Mouse (Mus musculus): ENCODE results near the gene 1700016C15Rik. TPM values are rescaled to one million over a fixed set of nuclear protein-coding genes. Genes with fewer than 3 reads are reported as not detected.

1700016C15Rik gene
- not detected in 2 replicates for polyA plus RNA-seq (2014; fragmentation: Nextera tagmentation; extraction: Ambion mirVana)

DNA sequence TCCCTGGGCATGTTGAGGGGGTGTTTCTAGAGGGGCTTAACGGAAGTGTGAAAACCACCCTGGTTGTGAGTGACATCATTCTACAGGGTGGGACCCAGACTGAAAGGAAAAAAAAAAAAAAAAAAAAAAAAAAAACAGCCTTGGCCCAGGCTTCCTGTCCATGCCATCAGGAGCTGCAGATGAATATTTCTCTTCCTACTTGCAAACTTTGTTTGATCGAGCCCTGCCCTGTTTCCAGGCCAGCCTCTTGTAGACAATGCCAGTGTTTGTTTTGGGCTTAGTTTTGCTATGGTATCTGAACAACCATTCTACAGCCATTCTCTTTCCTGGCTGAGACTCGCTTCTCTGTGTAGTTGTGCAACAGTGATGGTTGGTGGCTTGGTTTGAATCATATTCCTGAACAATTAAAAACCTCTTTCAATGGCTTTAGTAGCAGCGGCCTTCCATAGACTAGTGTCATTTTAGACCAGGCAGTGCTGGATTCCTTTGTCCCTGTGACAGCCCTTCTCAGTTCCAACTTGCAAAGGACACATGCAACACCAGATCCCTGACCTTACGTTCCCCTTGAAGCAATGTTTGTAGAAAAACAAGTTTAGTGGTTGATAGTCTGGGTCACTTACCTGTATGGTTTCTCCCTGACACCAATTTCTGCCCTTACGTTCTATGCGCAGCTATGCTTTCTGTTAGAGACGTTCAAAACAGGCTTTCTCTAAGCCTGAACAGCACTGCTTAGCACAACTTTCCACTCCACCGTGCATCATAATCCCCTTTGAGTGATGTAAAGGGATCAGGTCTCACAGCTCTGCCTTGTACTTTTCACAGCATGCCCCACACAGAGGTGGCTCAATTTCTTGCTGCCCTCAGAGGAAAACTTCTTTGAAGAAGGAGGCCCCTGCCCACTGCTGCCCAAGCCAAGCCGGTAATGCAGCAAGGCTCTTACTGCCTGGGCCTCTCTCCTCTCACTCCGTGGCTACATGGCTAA lies at the start of gene 1700016C15Rik:
1700016C15Rik (plus strand) TSS at position 772 of the 982 bp plus-strand sequence.
- DNase-seq (ENCODE audit: low spot score) = no peak
- WGBS = 41% methylated on average over 11 of the region's 11 CpGs
- H3K36me3 ChIP-seq (ENCODE audit: control insufficient read depth, insufficient read depth, low read length) = no peaks in the 10 kb centered on the region
- H3K4me3 ChIP-seq (ENCODE audit: low read depth, low read length) = no peak within 1 kb of the TSS
- H3K4me2 ChIP-seq (ENCODE audit: low read depth, low read length, severe bottlenecking) = no peak within 1 kb of the TSS
- no peak within 1 kb of the TSS for H3K9ac ChIP-seq (ENCODE audit: low read length)
- no peaks in the 10 kb centered on the region for H3K9me3 ChIP-seq (ENCODE audit: control insufficient read depth, low read length)
- no peaks in the 10 kb centered on the region for H3K4me1 ChIP-seq (replicated peaks; ENCODE audit: control insufficient read depth, insufficient read depth, low read length)
- H3K27ac ChIP-seq (ENCODE audit: low read depth, low read length) = no peak within 1 kb of the TSS
- no peaks in the 10 kb centered on the region for H3K27me3 ChIP-seq (ENCODE audit: control insufficient read depth, insufficient read depth, low read length)
- peak; percentile 39 for ATAC-seq (replicated peaks; ENCODE audit: low FRiP score)

DNA sequence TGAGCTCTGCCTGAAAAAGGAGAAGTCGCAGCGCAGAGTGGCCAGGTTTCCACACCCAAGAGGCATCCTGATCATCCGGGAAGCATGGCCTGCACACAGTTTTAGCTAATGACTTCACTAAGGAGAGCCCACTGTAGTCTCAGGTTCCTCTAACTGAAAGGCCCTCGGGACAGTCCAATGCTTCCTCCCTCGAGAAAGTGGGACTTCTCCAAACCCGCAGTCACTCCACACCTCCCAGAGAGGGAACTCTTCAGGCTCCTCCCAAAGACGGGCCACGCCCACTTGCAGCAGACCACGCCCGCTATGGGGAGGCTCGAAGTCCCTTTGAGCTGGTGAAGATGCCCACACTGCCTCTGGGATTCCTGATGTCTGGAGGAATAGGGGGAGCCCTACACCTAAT lies 48.4 kb upstream of the 1700016C15Rik start:
- H3K4me2 ChIP-seq (ENCODE audit: low read depth, low read length, severe bottlenecking) = no peak overlapping the region
- no peak overlapping the region for H3K4me3 ChIP-seq (ENCODE audit: low read depth, low read length)
- H3K27me3 ChIP-seq (ENCODE audit: control insufficient read depth, insufficient read depth, low read length) = no peaks in the 10 kb centered on the region
- WGBS = 87% methylated on average over 11 of the region's 11 CpGs
- H3K9ac ChIP-seq (ENCODE audit: low read length) = no peak overlapping the region
- ATAC-seq (replicated peaks; ENCODE audit: low FRiP score) (no peak), DNase-seq (ENCODE audit: low spot score) (no peak)
- no peaks in the 10 kb centered on the region for H3K36me3 ChIP-seq (ENCODE audit: control insufficient read depth, insufficient read depth, low read length)
- no peaks in the 10 kb centered on the region for H3K9me3 ChIP-seq (ENCODE audit: control insufficient read depth, low read length)
- no peak overlapping the region for H3K27ac ChIP-seq (ENCODE audit: low read depth, low read length)
- no peaks in the 10 kb centered on the region; the same call in 1 of the 2 replicates for H3K4me1 ChIP-seq (replicated peaks; ENCODE audit: control insufficient read depth, insufficient read depth, low read length)

DNA sequence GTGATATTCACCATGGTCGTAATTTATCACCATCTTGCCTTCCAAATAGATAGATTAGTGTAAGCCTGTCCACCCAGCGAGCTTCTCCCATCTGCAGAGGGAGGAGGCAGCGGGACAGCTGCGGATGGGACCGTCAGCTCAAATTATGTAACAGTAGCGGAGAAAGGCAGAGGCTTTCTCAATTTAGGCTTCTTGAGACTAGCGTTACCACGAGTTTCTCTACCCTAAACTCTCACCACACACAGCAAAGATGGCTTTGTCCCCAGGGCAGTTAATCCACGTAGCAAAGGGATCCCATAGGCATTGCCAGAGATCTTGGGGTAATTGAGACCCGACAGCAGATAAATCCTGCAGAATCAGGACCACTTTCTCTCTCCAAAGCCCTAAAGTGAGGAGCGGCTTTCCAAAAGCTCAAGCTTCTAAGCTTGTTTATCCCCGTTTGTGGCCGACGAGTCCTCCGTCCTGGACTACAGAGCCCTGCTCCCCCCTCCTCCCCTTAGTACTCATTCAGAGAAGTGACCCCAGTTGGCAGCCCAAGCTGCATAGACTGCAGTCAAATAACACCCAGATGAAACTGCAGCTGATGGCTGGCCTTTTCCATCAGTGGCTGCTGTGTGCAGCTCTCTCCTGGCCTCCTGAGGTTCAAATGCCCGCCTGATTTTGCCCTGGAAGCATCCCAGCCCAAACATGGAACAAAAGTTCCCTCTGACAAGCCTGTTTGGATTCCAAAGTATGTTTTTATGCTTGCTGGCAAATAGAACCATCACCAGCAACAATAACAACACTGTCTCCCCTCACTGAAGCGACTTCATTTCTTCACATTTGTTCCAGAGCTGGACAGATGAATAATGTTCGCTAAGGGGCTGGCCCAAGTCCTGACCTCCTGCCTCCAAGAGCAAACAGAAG lies 45.4 kb upstream of the 1700016C15Rik start:
- ATAC-seq (replicated peaks; ENCODE audit: low FRiP score) (peak; percentile 53), DNase-seq (ENCODE audit: low spot score) (no peak)
- H3K9ac ChIP-seq (ENCODE audit: low read length) = no peak overlapping the region
- H3K4me1 ChIP-seq (replicated peaks; ENCODE audit: control insufficient read depth, insufficient read depth, low read length) = no peaks in the 10 kb centered on the region; the same call in 1 of the 2 replicates
- H3K36me3 ChIP-seq (ENCODE audit: control insufficient read depth, insufficient read depth, low read length) = no peaks in the 10 kb centered on the region
- no peaks in the 10 kb centered on the region for H3K9me3 ChIP-seq (ENCODE audit: control insufficient read depth, low read length)
- H3K27me3 ChIP-seq (ENCODE audit: control insufficient read depth, insufficient read depth, low read length) = no peaks in the 10 kb centered on the region
- no peak overlapping the region for H3K27ac ChIP-seq (ENCODE audit: low read depth, low read length)
- 44% methylated on average over 18 of the region's 18 CpGs for WGBS
- H3K4me3 ChIP-seq (ENCODE audit: low read depth, low read length) = no peak overlapping the region
- no peak overlapping the region for H3K4me2 ChIP-seq (ENCODE audit: low read depth, low read length, severe bottlenecking)

DNA sequence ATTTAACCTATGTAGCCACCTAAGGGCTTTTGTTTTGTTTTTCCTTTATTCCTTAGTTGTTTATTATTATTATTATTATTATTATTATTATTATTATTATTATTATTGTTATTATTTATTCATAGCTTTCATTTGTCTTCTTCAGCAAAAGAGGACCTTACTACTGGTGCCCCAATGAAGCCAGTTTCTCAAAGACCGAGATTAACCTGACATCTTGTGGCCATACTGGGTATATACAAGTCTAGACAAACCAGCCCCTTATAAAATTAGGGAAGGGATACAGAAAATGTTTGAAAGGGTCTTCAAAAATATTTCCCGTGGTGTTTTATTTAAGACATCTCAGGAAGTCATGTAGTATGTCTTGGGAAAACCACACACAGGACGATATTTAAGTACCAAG lies 44.7 kb upstream of the 1700016C15Rik start:
- H3K27ac ChIP-seq (ENCODE audit: low read depth, low read length) = no peak overlapping the region
- no peak for DNase-seq (ENCODE audit: low spot score)
- no peak overlapping the region for H3K4me2 ChIP-seq (ENCODE audit: low read depth, low read length, severe bottlenecking)
- H3K9ac ChIP-seq (ENCODE audit: low read length) = no peak overlapping the region
- no peak; the same call in 1 of the 2 replicates for ATAC-seq (replicated peaks; ENCODE audit: low FRiP score)
- no peaks in the 10 kb centered on the region for H3K27me3 ChIP-seq (ENCODE audit: control insufficient read depth, insufficient read depth, low read length)
- H3K4me3 ChIP-seq (ENCODE audit: low read depth, low read length) = no peak overlapping the region
- H3K36me3 ChIP-seq (ENCODE audit: control insufficient read depth, insufficient read depth, low read length) = no peaks in the 10 kb centered on the region
- H3K9me3 ChIP-seq (ENCODE audit: control insufficient read depth, low read length) = no peaks in the 10 kb centered on the region
- WGBS = 13% methylated on average over 3 of the region's 3 CpGs
- no peaks in the 10 kb centered on the region; the same call in 1 of the 2 replicates for H3K4me1 ChIP-seq (replicated peaks; ENCODE audit: control insufficient read depth, insufficient read depth, low read length)

DNA sequence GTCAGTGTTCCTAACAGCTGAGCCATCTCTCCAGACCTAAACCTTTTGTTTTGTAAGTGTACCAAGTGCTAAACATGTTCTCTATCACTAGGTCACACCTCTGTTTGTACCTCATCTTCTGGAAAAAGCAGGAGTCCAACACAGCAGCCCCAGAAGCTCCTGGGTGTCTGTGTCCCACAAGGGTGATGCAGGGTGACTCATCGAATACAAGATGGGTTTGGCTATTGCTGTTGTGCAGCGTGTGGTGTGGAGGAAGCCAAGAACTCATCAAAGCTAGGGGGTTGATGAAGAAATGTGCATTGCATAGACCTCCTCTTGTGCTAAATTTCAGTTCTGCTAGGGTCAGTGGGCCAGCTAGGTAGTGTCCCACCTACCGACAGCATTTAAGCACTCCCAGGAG lies 43.5 kb upstream of the 1700016C15Rik start:
- H3K27ac ChIP-seq (ENCODE audit: low read depth, low read length) = no peak overlapping the region
- no peak overlapping the region for H3K4me2 ChIP-seq (ENCODE audit: low read depth, low read length, severe bottlenecking)
- DNase-seq (ENCODE audit: low spot score) (peak; percentile 27), ATAC-seq (replicated peaks; ENCODE audit: low FRiP score) (no peak)
- no peaks in the 10 kb centered on the region; the same call in 1 of the 2 replicates for H3K4me1 ChIP-seq (replicated peaks; ENCODE audit: control insufficient read depth, insufficient read depth, low read length)
- H3K9me3 ChIP-seq (ENCODE audit: control insufficient read depth, low read length) = no peaks in the 10 kb centered on the region
- no peak overlapping the region for H3K9ac ChIP-seq (ENCODE audit: low read length)
- no peaks in the 10 kb centered on the region for H3K27me3 ChIP-seq (ENCODE audit: control insufficient read depth, insufficient read depth, low read length)
- 90% methylated on average over 3 of the region's 3 CpGs for WGBS
- H3K4me3 ChIP-seq (ENCODE audit: low read depth, low read length) = no peak overlapping the region
- no peaks in the 10 kb centered on the region for H3K36me3 ChIP-seq (ENCODE audit: control insufficient read depth, insufficient read depth, low read length)

DNA sequence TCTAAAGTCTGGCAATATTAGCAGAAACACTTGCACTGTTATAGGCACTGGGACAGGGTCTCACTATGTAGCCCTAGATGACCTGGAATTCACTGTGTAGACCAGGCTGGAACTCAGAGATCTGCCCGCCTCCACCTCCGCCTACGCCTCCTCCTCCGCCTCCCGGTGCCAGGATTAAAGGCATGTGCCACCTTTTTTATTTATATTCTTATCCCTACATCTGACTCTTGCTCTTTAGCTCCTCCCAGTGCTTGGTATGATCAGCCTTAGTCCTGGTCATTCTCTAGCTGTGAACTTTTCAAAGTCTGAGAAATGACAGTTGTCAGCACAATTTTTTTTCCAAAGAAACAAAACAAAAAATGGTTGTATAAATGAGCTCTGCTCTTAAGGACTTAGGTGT lies 42.6 kb upstream of the 1700016C15Rik start:
- 90% methylated on average over 5 of the region's 5 CpGs for WGBS
- H3K36me3 ChIP-seq (ENCODE audit: control insufficient read depth, insufficient read depth, low read length) = no peaks in the 10 kb centered on the region
- no peak for DNase-seq (ENCODE audit: low spot score)
- H3K4me1 ChIP-seq (replicated peaks; ENCODE audit: control insufficient read depth, insufficient read depth, low read length) = no peaks in the 10 kb centered on the region; the same call in 1 of the 2 replicates
- no peak overlapping the region for H3K4me2 ChIP-seq (ENCODE audit: low read depth, low read length, severe bottlenecking)
- H3K4me3 ChIP-seq (ENCODE audit: low read depth, low read length) = no peak overlapping the region
- ATAC-seq (replicated peaks; ENCODE audit: low FRiP score) = no peak
- no peak overlapping the region for H3K9ac ChIP-seq (ENCODE audit: low read length)
- H3K27ac ChIP-seq (ENCODE audit: low read depth, low read length) = no peak overlapping the region
- H3K9me3 ChIP-seq (ENCODE audit: control insufficient read depth, low read length) = no peaks in the 10 kb centered on the region
- no peaks in the 10 kb centered on the region for H3K27me3 ChIP-seq (ENCODE audit: control insufficient read depth, insufficient read depth, low read length)

DNA sequence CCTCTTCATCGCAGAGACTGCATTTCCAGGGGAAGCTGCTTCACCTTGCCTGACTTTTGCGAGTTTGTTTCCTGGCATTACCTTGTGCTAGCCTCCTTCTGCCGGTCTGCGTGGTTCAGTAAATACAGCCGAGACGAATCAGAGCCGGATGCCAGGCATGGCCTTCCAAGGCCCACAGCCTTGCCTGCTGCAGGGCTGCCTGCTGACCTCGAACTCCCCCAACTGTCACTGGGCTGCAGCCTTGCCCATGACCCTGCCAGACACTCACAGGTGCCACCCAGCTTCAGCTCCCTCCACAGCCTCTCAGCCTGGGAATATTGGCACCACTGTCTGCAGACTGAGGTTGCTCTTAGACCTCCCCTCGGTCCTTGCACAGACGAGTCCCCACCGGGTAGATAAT lies 37.1 kb upstream of the 1700016C15Rik start:
- Histone ChIP-seq H3K27me3 (ENCODE audit: control insufficient read depth, insufficient read depth, low read length) (no peaks in the 10 kb centered on the region), H3K36me3 (ENCODE audit: control insufficient read depth, insufficient read depth, low read length) (no peaks in the 10 kb centered on the region), H3K4me1 (replicated peaks; ENCODE audit: control insufficient read depth, insufficient read depth, low read length) (no peaks in the 10 kb centered on the region), H3K4me3 (ENCODE audit: low read depth, low read length) (no peak overlapping the region), H3K9me3 (ENCODE audit: control insufficient read depth, low read length) (no peaks in the 10 kb centered on the region), H3K4me2 (ENCODE audit: low read depth, low read length, severe bottlenecking) (no peak overlapping the region), H3K27ac (ENCODE audit: low read depth, low read length) (no peak overlapping the region), H3K9ac (ENCODE audit: low read length) (no peak overlapping the region)
- whole genome bisulfite sequencing = 65% methylated on average over 11 of the region's 11 CpGs
- DNase-seq (ENCODE audit: low spot score) = peak; percentile 35
- no peak for ATAC-seq (replicated peaks; ENCODE audit: low FRiP score)

DNA sequence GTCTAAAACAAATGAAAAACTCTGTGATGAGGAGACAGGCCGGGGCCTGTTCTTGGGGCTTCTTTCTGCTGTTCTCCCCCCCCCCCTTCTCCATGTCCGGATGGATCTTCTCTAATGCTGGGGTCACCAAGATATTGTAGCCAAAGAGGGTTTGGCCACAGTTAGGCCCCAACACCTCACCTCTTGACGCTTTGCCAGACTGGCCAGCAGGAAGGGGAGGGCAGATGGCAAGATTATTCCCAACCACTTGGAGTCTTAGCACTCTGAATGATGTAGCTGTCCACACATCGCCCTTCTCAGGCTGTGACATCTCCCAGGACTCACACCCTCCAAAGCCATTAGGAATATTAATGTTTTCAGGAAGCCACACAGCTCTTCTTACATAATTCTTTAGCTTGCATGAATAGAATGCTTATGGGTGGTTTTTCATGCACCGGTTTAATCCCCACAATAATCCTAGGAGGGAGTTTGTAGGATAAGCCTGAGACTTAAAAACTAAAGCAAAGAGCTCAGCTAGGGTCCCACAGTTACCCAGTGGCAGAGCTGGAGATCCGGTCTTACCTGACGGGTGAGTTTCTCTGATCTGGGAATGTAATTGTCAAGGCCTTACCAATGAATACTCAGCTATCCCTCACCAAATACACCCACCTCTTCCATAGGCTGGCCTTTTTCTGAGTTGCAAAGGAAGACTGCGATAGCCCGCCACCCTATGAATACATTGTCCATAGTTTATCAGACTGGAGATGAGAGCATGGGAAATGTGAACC lies 35.9 kb upstream of the 1700016C15Rik start:
- 80% methylated on average over 9 of the region's 9 CpGs for WGBS
- Histone ChIP-seq H3K27me3 (ENCODE audit: control insufficient read depth, insufficient read depth, low read length) (no peaks in the 10 kb centered on the region), H3K4me2 (ENCODE audit: low read depth, low read length, severe bottlenecking) (no peak overlapping the region), H3K9ac (ENCODE audit: low read length) (no peak overlapping the region), H3K4me3 (ENCODE audit: low read depth, low read length) (no peak overlapping the region), H3K4me1 (replicated peaks; ENCODE audit: control insufficient read depth, insufficient read depth, low read length) (no peaks in the 10 kb centered on the region), H3K9me3 (ENCODE audit: control insufficient read depth, low read length) (no peaks in the 10 kb centered on the region), H3K36me3 (ENCODE audit: control insufficient read depth, insufficient read depth, low read length) (no peaks in the 10 kb centered on the region), H3K27ac (ENCODE audit: low read depth, low read length) (no peak overlapping the region)
- ATAC-seq (replicated peaks; ENCODE audit: low FRiP score) = no peak
- DNase-seq (ENCODE audit: low spot score) = peak; percentile 34

All from forebrain, embryonic 11.5 days (tissue).